Mouse (Mus musculus) small intestine, adult 2 months (tissue): ENCODE results near the gene B3gnt9. TPM values are rescaled to one million over a fixed set of nuclear protein-coding genes. Genes with fewer than 3 reads are reported as not detected.

Experiments
- H3K27ac ChIP-seq: fragments of 200-500 bp; 2 replicates; pipeline ENCODE4 v1.5.1; 2012; ENCODE audit warnings: low read depth, low read length, control low read depth, inconsistent platforms; ENCODE audit not compliant: insufficient read depth
- H3K27me3 ChIP-seq: fragments of 200-500 bp; 2 replicates; pipeline ENCODE4 v1.6.1; 2012; ENCODE audit warnings: mild to moderate bottlenecking, moderate library complexity, low read length, inconsistent platforms; ENCODE audit not compliant: control insufficient read depth, insufficient read depth
- H3K36me3 ChIP-seq: fragments of 200-500 bp; 2 replicates; pipeline ENCODE4 v1.6.1; 2012; ENCODE audit warnings: mild to moderate bottlenecking, low read length, control low read depth, inconsistent platforms; ENCODE audit not compliant: control insufficient read depth, insufficient read depth
- H3K4me1 ChIP-seq: fragments of 200-500 bp; 2 replicates; pipeline ENCODE4 v1.6.1; 2012; ENCODE audit warnings: low read length, inconsistent platforms, mixed read lengths; ENCODE audit not compliant: control insufficient read depth, insufficient read depth, insufficient read length
- H3K4me3 ChIP-seq: fragments of 200-500 bp; 2 replicates; pipeline ENCODE4 v1.5.1; 2012; ENCODE audit warnings: low read depth, mild to moderate bottlenecking, control low read depth, inconsistent platforms, low read length, moderate library complexity
- CTCF ChIP-seq: fragments of 200-500 bp; IDR thresholded peaks from 2 replicates; pipeline ENCODE4 v1.5.1; 2012; ENCODE audit warnings: low read depth, mild to moderate bottlenecking, control low read depth, inconsistent platforms, low read length, moderate library complexity, mixed read lengths; ENCODE audit not compliant: insufficient replicate concordance, insufficient read length; ENCODE audit errors: extremely low read depth
- POLR2A ChIP-seq: fragments of 200-500 bp; IDR thresholded peaks from 2 replicates; pipeline ENCODE4 v1.6.1; 2012; ENCODE audit warnings: low read depth, mild to moderate bottlenecking, control low read depth, inconsistent platforms, low read length, moderate library complexity
- WGBS: fragments of 180-500 bp; shearing (Covaris S2); methylation state at CpG from one replicate; pipeline ENCODE4 v1.1.7; 2018; 5-methylcytosine and 5-hydroxymethylcytosine counted together
- polyA plus RNA-seq: library from polyadenylated mRNA; depleted of rRNA; stranded (reverse); fragments of >200 nt; gene quantifications from 2 replicates; pipeline ENCODE4 v1.2.3, GENCODE M21; 2012

The B3gnt9 gene
- polyA plus RNA-seq, 1 experiment: 13.8 TPM

- no peak for TF ChIP-seq POLR2A
- peak; percentile 73 for TF ChIP-seq CTCF
- no peaks in the 10 kb centered on the region for H3K36me3 ChIP-seq
- H3K4me1 ChIP-seq: peaks cover 13% of the 10 kb centered on the region; the same call in 1 of the 2 replicates
- H3K27ac ChIP-seq: no peak overlapping the region
- H3K27me3 ChIP-seq: no peaks in the 10 kb centered on the region
- peak overlapping the region; percentile 17; the same call in 1 of the 2 replicates for H3K4me3 ChIP-seq
- WGBS: 37% methylated on average over 23 of the region's 23 CpGs
Observed at GRCm38 (mm10) chr8:105283074-105283473, 28.1 kb upstream of the B3gnt9 start.

DNA sequence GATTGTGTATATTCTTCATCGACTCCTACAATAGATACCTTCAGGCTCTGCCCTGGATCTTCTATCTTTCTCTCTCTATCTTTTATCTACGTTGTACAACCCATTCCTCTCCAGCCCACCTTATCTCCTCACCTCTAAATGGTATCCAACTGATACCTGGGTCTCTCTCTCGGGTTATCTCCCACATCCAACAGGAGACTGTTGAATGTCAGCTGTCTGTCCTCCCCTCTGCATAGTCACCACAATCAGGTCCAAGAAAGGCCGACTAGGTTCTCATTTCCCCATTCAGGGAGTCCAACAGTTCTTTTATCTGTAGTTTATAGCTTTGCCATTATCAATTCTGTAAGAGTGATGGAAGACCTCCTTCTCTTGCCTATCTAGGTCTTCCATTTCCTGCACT lies 27.3 kb upstream of the B3gnt9 start:
- Histone ChIP-seq H3K27ac (no peak overlapping the region), H3K4me3 (no peak overlapping the region), H3K4me1 (peaks cover 13% of the 10 kb centered on the region; the same call in 1 of the 2 replicates), H3K36me3 (no peaks in the 10 kb centered on the region), H3K27me3 (peaks cover 4% of the 10 kb centered on the region; the same call in 1 of the 2 replicates)
- no peak for TF ChIP-seq POLR2A
- no peak for TF ChIP-seq CTCF
- WGBS: 88% methylated on average over 4 of the region's 4 CpGs

- H3K27me3 ChIP-seq: peaks cover 8% of the 10 kb centered on the region
- no peak overlapping the region for H3K4me3 ChIP-seq
- no peaks in the 10 kb centered on the region for H3K36me3 ChIP-seq
- WGBS: 92% methylated on average over 12 of the region's 12 CpGs
- TF ChIP-seq CTCF: no peak
- TF ChIP-seq POLR2A: no peak
- H3K27ac ChIP-seq: no peak overlapping the region
- H3K4me1 ChIP-seq: peaks cover 13% of the 10 kb centered on the region; the same call in 1 of the 2 replicates
Observed at GRCm38 (mm10) chr8:105281821-105282220, 26.9 kb upstream of the B3gnt9 start.

- Histone ChIP-seq H3K27me3 (peaks cover 11% of the 10 kb centered on the region), H3K27ac (no peak overlapping the region), H3K36me3 (no peaks in the 10 kb centered on the region), H3K4me3 (no peak overlapping the region), H3K4me1 (peaks cover 19% of the 10 kb centered on the region)
- no peak for TF ChIP-seq CTCF
- no peak for TF ChIP-seq POLR2A
- WGBS: 82% methylated on average over 3 of the region's 3 CpGs
Observed at GRCm38 (mm10) chr8:105280567-105280966, 25.6 kb upstream of the B3gnt9 start.

DNA sequence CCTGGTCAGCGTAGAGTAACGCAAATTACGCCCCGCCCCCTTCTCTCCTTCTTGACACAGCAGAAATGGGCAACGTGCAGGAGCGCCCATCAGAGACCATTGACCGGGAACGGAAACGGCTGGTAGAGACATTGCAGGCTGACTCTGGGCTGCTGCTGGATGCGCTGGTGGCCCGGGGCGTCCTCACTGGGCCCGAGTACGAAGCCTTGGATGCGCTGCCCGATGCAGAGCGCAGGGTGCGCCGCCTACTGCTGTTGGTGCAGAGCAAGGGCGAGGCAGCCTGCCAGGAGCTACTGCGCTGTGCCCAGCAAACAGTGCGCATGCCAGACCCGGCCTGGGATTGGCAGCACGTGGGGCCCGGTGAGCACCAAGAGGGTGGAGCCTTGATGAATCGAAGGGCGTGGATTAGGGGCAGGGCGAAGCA lies 24.0 kb upstream of the B3gnt9 start:
- Histone ChIP-seq H3K27me3 (peaks cover 11% of the 10 kb centered on the region), H3K4me1 (peaks cover 19% of the 10 kb centered on the region), H3K36me3 (no peaks in the 10 kb centered on the region), H3K27ac (no peak overlapping the region), H3K4me3 (peak overlapping the region; percentile 54)
- WGBS: 1% methylated on average over 28 of the region's 28 CpGs
- no peak; the same call in 1 of the 2 replicates for TF ChIP-seq CTCF
- no peak for TF ChIP-seq POLR2A

- TF ChIP-seq POLR2A (no peak), CTCF (no peak)
- WGBS: 7% methylated on average over 30 of the region's 30 CpGs
- H3K27ac ChIP-seq: no peak overlapping the region
- peaks cover 16% of the 10 kb centered on the region for H3K4me1 ChIP-seq
- peak overlapping the region; percentile 60 for H3K4me3 ChIP-seq
- H3K36me3 ChIP-seq: no peaks in the 10 kb centered on the region
- peaks cover 11% of the 10 kb centered on the region for H3K27me3 ChIP-seq
Observed at GRCm38 (mm10) chr8:105276292-105277120, 21.6 kb upstream of the B3gnt9 start.

DNA sequence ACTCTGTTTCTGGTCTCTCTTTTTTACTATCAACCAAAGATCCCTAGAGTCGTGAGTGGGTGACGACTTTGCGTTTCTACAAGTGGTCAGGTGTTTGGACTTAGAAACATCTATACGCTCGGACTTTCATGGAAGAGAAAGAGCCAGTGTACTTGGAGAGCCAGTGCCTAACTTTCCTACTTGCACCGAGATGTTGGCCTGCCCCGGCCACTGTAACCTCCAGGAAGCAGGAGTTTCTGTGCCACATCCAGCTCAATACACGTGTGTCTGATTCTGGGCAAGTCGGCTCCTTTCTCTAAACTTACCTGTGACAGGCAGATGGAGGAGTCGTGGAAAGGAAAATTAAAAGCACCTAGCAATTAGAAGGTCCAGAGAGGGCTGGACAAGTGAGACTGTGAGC lies 20.9 kb upstream of the B3gnt9 start, which contains the start of gene Nol3:
Gene Nol3, plus strand, starts transcription at position 301 of the 400 bp plus-strand sequence.
- 2% methylated on average over 10 of the region's 10 CpGs for WGBS
- peaks cover 11% of the 10 kb centered on the region for H3K27me3 ChIP-seq
- no peaks in the 10 kb centered on the region for H3K36me3 ChIP-seq
- H3K4me1 ChIP-seq: peaks cover 16% of the 10 kb centered on the region
- no peak for TF ChIP-seq CTCF
- no peak for TF ChIP-seq POLR2A
- H3K4me3 ChIP-seq: peak within 1 kb of the TSS; percentile 60
- H3K27ac ChIP-seq: no peak within 1 kb of the TSS
